Mouse (Mus musculus) small intestine, adult 2 months (tissue): ENCODE data around the gene Stk32c.

Source experiments
- CTCF ChIP-seq: fragments of 200-500 bp; IDR thresholded peaks from 2 replicates; pipeline ENCODE4 v1.5.1; 2012; ENCODE audit warnings: low read depth, mild to moderate bottlenecking, control low read depth, inconsistent platforms, low read length, moderate library complexity, mixed read lengths; ENCODE audit not compliant: insufficient replicate concordance, insufficient read length; ENCODE audit errors: extremely low read depth
- POLR2A ChIP-seq: fragments of 200-500 bp; IDR thresholded peaks from 2 replicates; pipeline ENCODE4 v1.6.1; 2012; ENCODE audit warnings: low read depth, mild to moderate bottlenecking, control low read depth, inconsistent platforms, low read length, moderate library complexity

GRCm38 (mm10) chr7:139105705-139106104 lies 107.4 kb downstream of the Stk32c start:
- TF ChIP-seq POLR2A: no peak
- TF ChIP-seq CTCF: no peak
